Mouse (Mus musculus): Measurements from ENCODE around the gene Sec24d.
"Not testable (repeated sequence)": the region's sequence is repeated elsewhere in the genome, so short reads cannot be mapped to it uniquely, and the experiment has no call there.

Gene Sec24d

DNA sequence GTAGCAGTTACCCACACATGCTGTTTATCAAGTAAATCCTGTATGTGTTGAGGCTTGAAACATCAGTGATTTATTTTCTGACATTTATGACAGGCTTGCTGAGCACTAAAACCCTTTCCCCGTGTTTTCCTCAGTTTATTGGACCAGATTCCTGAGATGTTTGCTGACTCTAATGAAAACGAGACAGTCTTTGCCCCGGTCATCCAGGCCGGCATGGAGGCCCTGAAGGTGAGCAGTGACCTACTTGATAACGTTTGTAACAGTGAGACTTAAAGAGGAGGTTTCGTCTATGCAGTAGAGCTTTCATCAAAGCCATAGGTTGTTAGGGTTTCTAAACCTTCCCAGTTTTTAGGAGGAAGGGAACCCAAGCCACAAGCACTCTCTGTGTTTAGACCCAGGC lies 76.4 kb downstream of the Sec24d start:
- no peak for DNase-seq

DNA sequence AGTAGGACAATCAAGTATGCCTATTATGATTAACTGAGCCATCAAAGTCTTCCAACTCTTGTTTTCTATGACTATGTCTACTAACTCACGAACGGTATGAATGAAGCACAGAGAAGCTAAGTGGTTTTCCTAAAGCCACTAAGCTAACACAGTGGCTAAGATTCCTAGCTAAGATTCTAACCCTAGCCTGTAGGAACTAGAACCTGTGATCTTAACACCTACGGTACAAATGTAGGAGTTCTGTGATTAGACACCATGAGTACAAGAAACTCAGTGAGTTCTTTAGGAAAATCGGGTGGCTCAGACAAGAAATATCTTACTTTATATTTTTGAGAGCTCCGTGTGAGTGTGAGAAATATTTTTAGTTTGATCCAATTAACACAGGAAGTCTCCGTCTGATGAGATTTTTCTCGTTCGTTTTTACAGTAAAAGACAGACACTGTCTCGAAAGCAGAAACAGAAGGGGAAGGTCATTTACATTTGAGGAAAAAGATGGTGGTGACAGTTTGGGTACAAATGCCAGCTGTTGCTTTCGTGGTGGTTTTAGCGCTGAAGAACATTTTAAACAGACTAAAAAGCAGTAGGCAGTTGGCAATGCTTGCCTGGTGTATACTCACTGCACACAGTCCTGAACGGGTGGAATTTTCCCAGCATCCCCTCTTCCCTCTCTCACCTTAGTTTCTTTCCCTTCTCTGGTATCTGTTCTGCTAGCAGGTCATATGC lies 81.0 kb downstream of the Sec24d start:
- DNase-seq: no peak

GRCm38 (mm10) chr3:123350602-123351001 lies 83.3 kb downstream of the Sec24d start:
- no peak for DNase-seq

DNA sequence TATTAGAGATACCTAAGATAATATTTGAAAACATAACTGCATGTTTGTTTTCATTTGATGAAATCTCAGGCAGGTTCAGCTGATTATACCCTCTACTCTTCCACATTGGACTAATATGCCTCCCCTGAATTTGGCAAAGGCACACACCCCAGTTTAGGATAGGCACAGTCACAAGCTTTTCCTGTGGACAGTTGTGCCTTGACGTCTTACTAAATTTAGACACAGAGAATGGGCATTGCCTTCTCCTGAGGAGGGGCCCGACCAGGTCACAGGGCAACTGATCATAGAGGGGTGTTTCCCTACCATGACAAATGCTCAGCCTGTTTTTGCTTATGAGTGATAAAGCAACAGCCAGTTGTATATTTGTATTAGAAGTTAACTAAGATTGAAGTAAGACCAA lies 84.3 kb downstream of the Sec24d start:
- no peak for DNase-seq

DNA sequence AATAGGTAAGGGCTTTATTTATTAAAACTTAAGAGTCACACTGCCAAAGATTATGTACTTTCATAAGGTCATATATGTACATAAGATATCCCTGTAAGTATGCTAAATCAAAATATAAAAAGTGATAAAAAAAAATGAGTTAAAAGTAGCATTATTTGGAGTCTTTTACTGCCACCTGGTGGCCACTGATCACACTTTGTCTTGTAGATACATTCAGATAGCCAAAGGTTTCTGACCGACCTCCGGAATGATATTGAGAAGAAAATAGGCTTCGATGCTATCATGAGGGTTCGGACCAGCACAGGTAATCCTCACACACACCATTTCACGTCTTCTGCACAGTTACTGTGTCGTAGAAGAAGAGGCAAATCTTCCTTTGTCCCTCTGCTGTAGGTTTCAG lies 85.9 kb downstream of the Sec24d start:
- peak; percentile 56 for DNase-seq

DNA sequence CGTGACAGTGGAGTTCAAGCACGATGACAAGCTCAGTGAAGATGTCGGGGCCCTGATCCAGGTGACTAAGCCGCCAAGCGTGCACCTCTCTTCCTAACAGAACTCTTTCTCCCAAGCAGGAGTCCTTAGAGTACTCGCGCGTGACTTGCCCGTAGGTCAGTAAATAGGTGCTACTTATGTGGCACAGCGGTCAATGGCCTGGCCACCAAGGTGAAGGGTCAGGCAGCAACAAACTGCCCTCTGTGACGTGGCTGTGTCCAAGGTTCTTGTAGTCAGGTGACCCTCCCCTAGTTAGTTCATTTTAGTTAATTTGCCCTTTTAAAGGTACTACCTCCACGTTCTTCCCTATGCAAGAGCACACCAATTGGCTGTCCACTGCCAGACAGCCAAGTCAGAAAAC lies 86.4 kb downstream of the Sec24d start:
- no peak for DNase-seq

DNA sequence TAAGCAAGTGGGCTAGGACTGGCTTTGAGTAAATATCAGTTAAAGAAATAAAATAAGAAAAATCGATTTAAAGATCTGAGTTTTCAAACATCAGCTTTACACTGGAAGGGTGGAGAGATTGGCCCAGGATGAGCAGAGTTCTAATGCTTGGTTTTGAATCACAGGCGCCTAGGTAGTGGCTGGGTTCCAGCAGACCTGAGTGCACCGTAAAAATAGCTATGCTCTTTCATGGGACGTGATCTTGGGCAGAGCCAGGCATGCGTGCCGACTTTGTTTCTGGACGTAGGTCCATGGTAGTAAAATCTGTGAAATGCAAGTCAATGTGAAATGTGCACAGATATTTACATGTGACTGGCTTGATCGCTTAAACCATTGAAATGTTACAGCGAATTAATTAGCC lies 87.1 kb downstream of the Sec24d start:
- DNase-seq: no peak

DNA sequence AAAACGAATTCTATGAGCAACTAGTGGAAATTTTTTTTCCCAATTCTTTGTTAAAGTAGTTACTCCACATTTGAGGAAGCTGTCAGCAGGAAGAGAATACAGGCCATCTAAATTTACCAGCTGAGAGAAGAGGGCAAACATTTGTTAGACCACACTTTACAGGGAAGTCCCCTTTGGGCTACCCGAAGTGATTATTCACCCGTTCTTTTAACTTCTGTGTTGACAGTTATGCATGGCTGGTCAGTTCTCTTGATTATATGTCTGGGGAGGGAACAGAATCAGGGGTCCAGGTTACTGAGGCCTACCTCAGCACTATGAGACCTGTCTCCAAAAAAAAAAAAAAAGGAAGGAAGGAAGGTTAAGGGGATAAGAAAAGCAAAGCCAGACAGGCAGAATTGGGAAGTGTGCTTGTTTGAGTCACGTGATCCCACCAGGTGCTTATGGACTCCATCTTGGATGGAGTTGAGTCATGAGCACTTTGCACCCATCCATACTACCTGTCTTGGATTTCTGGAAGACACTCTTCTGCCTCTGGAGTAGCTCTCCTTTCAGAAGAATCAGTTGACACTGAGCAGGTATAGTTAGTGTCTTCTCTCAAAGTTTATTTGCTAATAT lies 89.2 kb downstream of the Sec24d start:
- DNase-seq: no peak

- not testable (repeated sequence) for DNase-seq
Measured at GRCm38 (mm10) chr3:123366820-123367219, 99.6 kb downstream of the Sec24d start.

GRCm38 (mm10) chr3:123369161-123369560 lies 101.9 kb downstream of the Sec24d start:
- DNase-seq: no peak

DNA sequence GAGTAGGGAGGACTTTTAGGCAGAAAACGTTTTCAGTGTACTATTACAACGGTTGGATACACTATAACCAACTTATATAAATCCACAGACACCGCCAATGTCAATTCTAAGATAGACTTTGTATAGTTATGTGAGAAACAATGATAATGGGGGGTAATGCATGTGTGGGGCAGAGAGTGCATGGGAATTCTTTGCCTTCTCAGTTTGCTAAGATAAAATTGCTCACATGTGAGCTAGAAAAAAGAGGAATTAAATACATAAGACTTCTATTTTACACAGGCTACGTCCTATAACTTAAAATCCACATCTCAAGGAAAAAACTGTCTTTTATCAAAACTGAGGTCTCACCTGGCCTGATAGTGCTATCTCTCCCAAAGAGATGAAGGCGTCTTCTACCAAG lies 103.7 kb downstream of the Sec24d start:
- no peak for DNase-seq

DNA sequence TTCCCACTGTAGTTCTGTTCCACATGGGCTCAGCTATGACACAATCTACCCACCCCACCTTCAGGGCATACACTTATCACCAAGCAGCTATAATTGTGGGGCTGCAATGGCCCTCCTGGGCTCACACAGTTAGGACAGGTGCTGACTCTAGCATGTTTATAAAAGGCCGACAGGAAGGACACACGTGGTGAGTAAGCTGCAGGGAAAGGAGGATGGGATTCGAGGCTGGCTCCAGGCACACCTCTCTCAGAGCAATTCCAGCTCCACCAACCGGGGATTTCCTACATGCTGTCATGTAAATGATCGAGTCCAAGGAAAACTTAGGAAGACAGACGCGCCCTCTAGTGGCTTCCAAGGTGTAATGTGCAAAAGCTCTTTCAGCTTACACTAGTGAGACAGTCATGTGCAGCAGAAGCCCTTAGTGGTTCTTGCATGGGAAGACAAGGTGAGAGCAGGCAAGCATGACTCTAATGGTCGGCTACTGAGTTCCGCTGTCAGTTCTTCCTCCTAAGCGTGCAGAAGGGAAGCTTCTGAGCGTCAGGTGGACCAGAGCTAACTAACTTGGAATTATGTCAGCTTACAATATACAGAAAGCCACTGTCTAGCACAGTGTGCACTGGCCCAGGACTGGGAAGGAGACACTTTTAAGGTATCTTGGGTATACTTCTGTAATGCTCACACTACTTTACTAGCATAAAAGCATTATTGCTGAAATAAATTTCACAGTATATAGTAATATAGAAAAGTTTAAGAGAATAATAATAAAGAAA lies 104.7 kb downstream of the Sec24d start:
- DNase-seq: peak; percentile 80

DNA sequence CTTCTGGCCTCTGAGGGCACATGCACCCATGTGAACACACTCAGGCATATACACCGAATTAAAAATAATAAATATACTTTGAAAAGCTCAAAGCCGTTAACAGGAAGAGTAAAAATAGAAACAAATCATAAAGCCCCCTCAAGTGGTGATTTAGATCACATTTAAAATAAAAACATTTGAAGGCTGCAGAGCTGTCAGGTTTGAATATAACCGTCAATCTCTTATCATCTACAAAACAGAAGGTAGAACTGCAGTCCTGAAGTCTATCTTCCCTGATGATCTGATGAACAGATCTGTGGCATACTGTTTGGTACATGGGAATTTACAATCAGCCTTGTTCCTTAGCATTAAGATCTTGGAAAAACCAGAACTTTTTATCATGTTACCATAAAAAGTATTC lies 109.3 kb downstream of the Sec24d start:
- no peak for DNase-seq

DNA sequence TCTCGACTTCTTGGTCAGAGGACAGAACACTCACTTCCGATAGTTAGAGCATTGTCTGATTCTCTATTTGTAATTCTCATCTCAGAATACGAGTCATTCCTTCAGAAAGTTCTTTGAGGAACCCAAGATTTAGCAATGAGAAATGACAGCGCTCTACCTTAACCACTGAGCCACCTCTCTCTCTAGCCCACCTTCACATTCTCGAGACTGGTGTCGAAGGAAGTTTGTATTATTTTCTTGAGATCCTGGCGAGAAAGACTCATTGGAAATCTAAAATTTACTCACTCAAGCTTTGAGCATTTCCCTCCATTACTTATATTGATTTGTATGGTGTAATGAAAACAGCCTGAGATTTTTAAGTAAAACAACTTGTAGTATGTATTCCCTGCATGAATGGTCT lies 117.2 kb downstream of the Sec24d start:
- DNase-seq: no peak

- no peak for DNase-seq
Measured at GRCm38 (mm10) chr3:123385118-123385485, 117.8 kb downstream of the Sec24d start.

- peak; percentile 99 for DNase-seq
Measured at GRCm38 (mm10) chr3:123385486-123386156, 118.4 kb downstream of the Sec24d start, which contains the start of gene Mettl14. Mettl14 (minus strand) TSS chr3:123386108.

GRCm38 (mm10) chr3:123386157-123386780 lies 119.0 kb downstream of the Sec24d start:
- DNase-seq: peak; percentile 13

DNA sequence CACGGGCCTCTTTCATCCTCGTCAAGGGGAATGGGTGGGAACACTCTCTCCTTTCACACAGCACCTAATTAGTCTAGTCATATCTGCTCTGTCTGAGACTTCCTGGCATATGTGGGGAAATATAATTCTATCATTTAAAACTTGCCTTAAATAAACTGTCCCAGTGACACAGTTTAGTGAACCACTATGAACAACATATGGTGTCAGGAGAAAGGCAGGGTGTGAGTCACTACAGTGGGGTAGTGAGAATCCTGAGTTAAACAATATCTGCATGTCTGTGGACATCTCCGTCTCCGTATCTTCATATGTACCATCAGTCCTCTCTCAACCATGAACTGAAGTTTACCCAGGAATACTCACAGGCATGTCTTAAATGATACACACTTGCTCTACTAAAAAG lies 123.9 kb downstream of the Sec24d start:
- no peak for DNase-seq

DNA sequence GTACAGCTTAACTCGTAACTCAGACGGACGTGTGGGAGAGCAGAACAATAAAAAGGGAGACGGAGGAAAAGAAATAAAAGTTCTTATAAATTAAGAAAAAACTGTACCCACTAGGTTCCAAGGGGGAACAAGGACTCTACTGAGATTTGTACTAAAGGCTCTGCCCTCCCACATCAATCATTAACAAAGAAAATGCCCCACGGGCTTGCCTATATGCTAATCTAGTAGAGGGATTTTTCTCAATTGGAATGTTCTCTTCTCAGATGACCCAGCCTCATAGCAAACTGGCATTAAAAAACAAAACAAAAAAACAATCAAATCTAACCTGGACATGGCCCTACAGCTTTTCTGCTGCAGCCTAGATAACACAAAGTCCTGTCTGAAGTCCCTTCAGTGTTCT lies 128.4 kb downstream of the Sec24d start:
- DNase-seq: no peak

DNA sequence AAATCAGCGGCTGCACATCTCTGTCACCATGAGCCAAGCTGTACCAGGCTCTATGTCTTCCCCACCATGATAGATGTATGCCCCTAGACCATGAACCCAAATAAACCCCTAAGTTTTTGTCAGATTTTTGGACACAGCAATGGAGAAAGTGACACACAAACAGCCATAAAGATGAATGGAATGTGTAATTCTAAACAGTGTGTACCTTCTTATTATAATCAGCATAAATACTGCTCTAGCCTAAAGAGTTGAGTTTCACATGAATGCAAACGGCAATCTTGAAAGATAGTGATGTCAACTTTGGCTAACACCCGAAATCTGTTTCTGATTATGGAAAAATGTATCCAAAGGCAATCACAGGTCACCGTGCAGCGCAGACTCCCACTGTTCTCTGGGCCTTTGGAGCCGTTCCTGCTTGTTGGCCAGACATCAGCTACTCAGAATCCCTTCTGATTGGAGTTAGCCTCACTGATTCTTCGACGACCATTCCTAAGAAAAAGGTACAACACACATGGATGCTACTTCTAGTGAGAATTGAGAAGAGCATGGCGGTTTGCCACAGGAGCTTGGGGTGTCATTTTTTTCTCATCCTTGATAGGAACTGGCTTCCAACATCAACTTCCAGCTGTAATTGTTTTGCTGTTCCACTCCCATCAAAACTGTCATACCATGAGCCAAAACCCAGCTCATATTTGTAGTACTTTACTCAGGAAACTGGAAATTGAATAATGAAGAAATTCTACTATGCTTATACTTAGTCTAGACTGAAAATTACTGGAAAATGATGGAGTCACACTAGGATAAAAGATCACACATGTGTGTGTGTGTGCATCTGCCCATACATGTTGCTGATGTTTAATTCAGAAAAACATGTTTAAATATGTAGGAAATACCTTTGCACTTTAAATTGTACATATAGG lies 130.6 kb downstream of the Sec24d start:
- DNase-seq: no peak

- DNase-seq: no peak
Measured at GRCm38 (mm10) chr3:123404945-123405344, 137.7 kb downstream of the Sec24d start.
